Mouse (Mus musculus) ES-E14 (cell line): Measurements from ENCODE around the gene Ly6g6f. TPM values are rescaled to one million over a fixed set of nuclear protein-coding genes. Genes with fewer than 3 reads are reported as not detected.

Experiments used
- DNase-seq: peaks from one replicate; pipeline ENCODE4 v3.0.0-alpha.2; 2013; ENCODE audit warnings: low read depth, low spot score
- H3K27ac ChIP-seq: 2 replicates; pipeline ENCODE4 v1.5.1; 2012; ENCODE audit warnings: low read depth, mild to moderate bottlenecking, low read length, moderate library complexity, mixed read lengths; ENCODE audit not compliant: poor library complexity, insufficient read depth, severe bottlenecking
- H3K36me3 ChIP-seq: 2 replicates; pipeline ENCODE4 v1.6.1; 2012; ENCODE audit warnings: mild to moderate bottlenecking, low read length, moderate library complexity, mixed read lengths; ENCODE audit not compliant: control insufficient read depth, poor library complexity, insufficient read depth, severe bottlenecking
- H3K4me1 ChIP-seq, 2 experiments: fragments of 150-350 bp in 1 of 2; sonication (generic) in 1 of 2; 2 replicates each; pipeline ENCODE4 v1.6.1; 2012; ENCODE audit warnings: low read length in 2 of 2, mild to moderate bottlenecking in 1 of 2, mixed read lengths in 1 of 2; ENCODE audit not compliant: control insufficient read depth in 2 of 2, insufficient read depth in 2 of 2, poor library complexity in 1 of 2
- H3K4me3 ChIP-seq, 2 experiments: fragments of 150-350 bp in 1 of 2; sonication (generic) in 1 of 2; 2 replicates each; pipeline ENCODE4 v1.5.1; 2012; ENCODE audit warnings: low read length in 2 of 2, low read depth in 1 of 2, mild to moderate bottlenecking in 1 of 2, mixed read lengths in 1 of 2; ENCODE audit not compliant: insufficient read depth in 1 of 2, poor library complexity in 1 of 2, severe bottlenecking in 1 of 2
- H3K9ac ChIP-seq: 2 replicates; pipeline ENCODE4 v1.6.1; 2012; ENCODE audit warnings: low read depth, mild to moderate bottlenecking, low read length, mixed read lengths; ENCODE audit not compliant: poor library complexity, insufficient read depth, severe bottlenecking
- H3K9me3 ChIP-seq: fragments of 150-350 bp; sonication (generic); 2 replicates; pipeline ENCODE4 v1.6.1; 2012; ENCODE audit warnings: low read depth, mild to moderate bottlenecking, low read length; ENCODE audit not compliant: control insufficient read depth, insufficient read depth
- CHD2 ChIP-seq: IDR thresholded peaks from 2 replicates; pipeline ENCODE4 v1.6.1; 2014; ENCODE audit warnings: mild to moderate bottlenecking, low read depth, low read length, inconsistent platforms
- HCFC1 ChIP-seq: IDR thresholded peaks from 2 replicates; pipeline ENCODE4 v1.6.1; 2012; ENCODE audit warnings: low read length, inconsistent platforms, borderline replicate concordance; ENCODE audit not compliant: insufficient read depth
- MAFK ChIP-seq: IDR thresholded peaks from 2 replicates; pipeline ENCODE4 v1.6.1; 2014; ENCODE audit warnings: mild to moderate bottlenecking, low read depth, low read length, inconsistent platforms; ENCODE audit not compliant: insufficient read depth
- ZC3H11A ChIP-seq: IDR thresholded peaks from 2 replicates; pipeline ENCODE4 v1.6.1; 2012; ENCODE audit warnings: low read depth, mild to moderate bottlenecking, inconsistent platforms, low read length, borderline replicate concordance
- ZNF384 ChIP-seq: IDR thresholded peaks from 2 replicates; pipeline ENCODE4 v1.6.1; 2012; ENCODE audit warnings: low read depth, low read length, inconsistent platforms
- in situ Hi-C, 2 experiments: fragments of 600-800 bp; cut with MboI; formaldehyde crosslinking; loops; one replicate each; pipeline ENCODE4 v1.15.1; 2025; ENCODE audit warnings: low sequenced_read_pairs in 2 of 2, inconsistent platforms in 1 of 2; ENCODE audit not compliant: unreplicated experiment in 2 of 2
- total RNA-seq: library from RNA; depleted of rRNA; stranded (reverse); fragments of 300-350 nt; gene quantifications from 2 replicates; pipeline ENCODE4 v1.2.3, GENCODE M21; 2012

Gene Ly6g6f
- total RNA-seq, 1 experiment: not detected

GRCm38 (mm10) chr17:35100196-35100765, 14.9 kb upstream of the Ly6g6f start:
- in situ Hi-C loops: loop anchor here in 1 of 2 experiments (25.0 kb wide), 1 partner anchor 88 kb away; the partner anchor contains the start of genes Vars and Vwa7
- no peak overlapping the region for H3K27ac ChIP-seq
- DNase-seq: no peak
- peaks cover 22% of the 10 kb centered on the region; the same call in 1 of the 2 replicates for H3K36me3 ChIP-seq
- no peak overlapping the region; a peak in 1 of 4 replicates for H3K4me3 ChIP-seq
- no peaks in the 10 kb centered on the region for H3K9me3 ChIP-seq
- no peak for TF ChIP-seq ZNF384
- TF ChIP-seq MAFK: no peak
- no peak for TF ChIP-seq ZC3H11A
- no peak for TF ChIP-seq CHD2
- no peak overlapping the region for H3K9ac ChIP-seq
- peaks cover 0 to 6% of the 10 kb centered on the region in 2 experiments; a peak in 1 of 4 replicates for H3K4me1 ChIP-seq

DNA sequence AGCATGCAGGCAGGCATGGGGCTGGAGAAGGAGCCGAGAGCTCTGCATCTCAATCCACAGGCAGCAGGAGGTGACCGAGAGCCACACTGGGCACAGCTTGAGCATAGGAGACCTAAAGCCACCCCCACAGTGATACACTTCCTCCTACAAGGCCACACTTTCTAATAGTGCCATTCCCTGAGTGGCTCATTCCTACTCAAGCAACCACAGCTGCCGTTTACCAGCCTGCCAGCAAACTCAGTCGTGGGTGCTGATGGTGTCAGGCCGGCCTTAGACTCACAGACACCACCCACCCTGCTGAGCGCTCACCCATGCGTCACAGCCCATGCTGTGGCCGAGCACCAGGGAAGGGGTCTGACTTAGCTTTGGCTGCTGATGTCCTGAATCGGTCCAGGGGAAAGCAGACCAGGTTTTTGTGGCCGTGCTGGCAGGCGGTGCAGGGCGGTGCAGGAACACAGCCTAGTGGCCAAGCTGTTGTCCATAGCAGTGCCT, 11.8 kb upstream of the Ly6g6f start:
- TF ChIP-seq ZC3H11A (no peak), HCFC1 (no peak), CHD2 (no peak), ZNF384 (no peak), MAFK (no peak)
- no peak overlapping the region for H3K9ac ChIP-seq
- no peaks in the 10 kb centered on the region for H3K9me3 ChIP-seq
- H3K4me1 ChIP-seq: peaks cover 0 to 8% of the 10 kb centered on the region in 2 experiments; a peak in 1 of 4 replicates
- in situ Hi-C loops: no loop called here
- DNase-seq: no peak
- peaks cover 26% of the 10 kb centered on the region; the same call in 1 of the 2 replicates for H3K36me3 ChIP-seq
- no peak overlapping the region for H3K4me3 ChIP-seq
- H3K27ac ChIP-seq: no peak overlapping the region

GRCm38 (mm10) chr17:35096597-35096996, 11.2 kb upstream of the Ly6g6f start:
- H3K9ac ChIP-seq: no peak overlapping the region
- H3K36me3 ChIP-seq: peaks cover 21% of the 10 kb centered on the region; the same call in 1 of the 2 replicates
- in situ Hi-C loops: no loop called here
- H3K4me1 ChIP-seq: peaks cover 0 to 8% of the 10 kb centered on the region in 2 experiments; a peak in 1 of 4 replicates
- no peak for DNase-seq
- no peaks in the 10 kb centered on the region for H3K9me3 ChIP-seq
- TF ChIP-seq ZC3H11A: no peak
- TF ChIP-seq ZNF384: no peak
- TF ChIP-seq HCFC1: no peak
- H3K4me3 ChIP-seq: no peak overlapping the region
- no peak overlapping the region for H3K27ac ChIP-seq

GRCm38 (mm10) chr17:35094475-35095365, 9.3 kb upstream of the Ly6g6f start:
- no peak for DNase-seq
- no peak overlapping the region for H3K9ac ChIP-seq
- no peaks in the 10 kb centered on the region for H3K9me3 ChIP-seq
- no peak overlapping the region for H3K4me3 ChIP-seq
- in situ Hi-C loops: no loop called here
- peaks cover 0 to 4% of the 10 kb centered on the region in 2 experiments; a peak in 1 of 4 replicates for H3K4me1 ChIP-seq
- peaks cover 16% of the 10 kb centered on the region; the same call in 1 of the 2 replicates for H3K36me3 ChIP-seq
- no peak overlapping the region for H3K27ac ChIP-seq
- TF ChIP-seq CHD2 (no peak), HCFC1 (no peak), ZC3H11A (no peak), MAFK (no peak), ZNF384 (no peak)
